Mouse (Mus musculus) liver, embryonic 14.5 days (tissue): Measurements from ENCODE around the gene Rps26.

Experiments
- CTCF ChIP-seq: IDR thresholded peaks from 2 replicates; pipeline ENCODE4 v1.5.1; 2016; ENCODE audit warnings: antibody characterized with exemption, low read depth, control low read depth
- EP300 ChIP-seq: IDR thresholded peaks from 2 replicates; pipeline ENCODE4 v1.6.1; 2016; ENCODE audit warnings: antibody characterized with exemption, low read depth

GRCm38 (mm10) chr10:128671148-128671547 is 44.6 kb upstream of the Rps26 start:
- TF ChIP-seq CTCF, result no peak
- no peak for TF ChIP-seq EP300
